Mouse (Mus musculus) layer of hippocampus, adult 9-10 months (tissue): ENCODE measurements at regions not wholly inside any gene's neighbourhood (a gene's known extent, or its start where the extent isn't known, plus 50 kb on each side); places are given as distances from the start of the nearest gene placed in this dataset.

ENCODE experiments used
- DNase-seq: peaks from one replicate; pipeline ENCODE4 v3.0.0; 2022; ENCODE audit warnings: low spot score

DNA sequence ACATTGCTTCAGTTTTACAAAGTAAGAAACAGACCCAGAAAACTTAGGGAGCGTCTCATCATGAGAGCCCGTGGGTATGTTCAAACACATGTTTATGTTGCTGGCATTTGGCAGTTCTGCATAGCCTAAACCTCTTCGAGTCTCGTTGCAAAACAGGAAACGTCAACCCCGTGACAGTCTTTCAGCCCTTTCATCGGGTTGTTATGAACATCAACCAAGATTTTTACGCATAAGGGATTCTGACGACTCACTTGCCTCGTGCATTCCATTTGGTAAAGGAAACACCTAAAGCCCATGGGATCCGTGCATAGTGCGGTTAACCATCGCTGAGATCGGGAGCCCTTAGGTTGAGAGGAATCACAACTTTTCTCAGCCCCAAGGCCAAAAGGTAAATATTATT lies 115.7 kb downstream of the Gpam start:
- DNase-seq = no peak

- no peak for DNase-seq
These were observed 118.4 kb downstream of the Gpam start for GRCm38 (mm10) chr19:55008463-55009146.

- no peak for DNase-seq
These were observed 137.1 kb downstream of the Gpam start for GRCm38 (mm10) chr19:54989982-54990381.

GRCm38 (mm10) chr19:54984541-54984940 lies 142.5 kb downstream of the Gpam start:
- no peak for DNase-seq

DNA sequence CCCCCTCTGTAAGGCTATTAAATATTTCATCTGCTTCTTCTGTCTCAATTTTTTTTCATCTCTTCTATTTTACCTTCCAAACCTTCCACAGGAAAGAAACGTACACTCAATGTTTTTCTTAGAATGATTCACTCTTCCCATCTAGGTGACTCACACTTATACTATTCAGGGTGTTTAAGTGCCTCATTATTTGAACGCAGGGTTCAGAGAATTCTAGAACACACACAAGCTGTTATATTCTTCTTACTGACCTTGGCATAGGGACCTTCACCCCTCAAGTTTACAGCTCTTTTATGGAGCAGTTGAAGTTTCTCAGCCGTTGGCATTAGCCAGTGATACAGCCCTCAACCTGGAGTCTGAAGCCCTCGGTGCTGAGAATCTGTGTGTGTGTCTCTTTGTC lies 144.2 kb downstream of the Gpam start:
- no peak for DNase-seq

DNA sequence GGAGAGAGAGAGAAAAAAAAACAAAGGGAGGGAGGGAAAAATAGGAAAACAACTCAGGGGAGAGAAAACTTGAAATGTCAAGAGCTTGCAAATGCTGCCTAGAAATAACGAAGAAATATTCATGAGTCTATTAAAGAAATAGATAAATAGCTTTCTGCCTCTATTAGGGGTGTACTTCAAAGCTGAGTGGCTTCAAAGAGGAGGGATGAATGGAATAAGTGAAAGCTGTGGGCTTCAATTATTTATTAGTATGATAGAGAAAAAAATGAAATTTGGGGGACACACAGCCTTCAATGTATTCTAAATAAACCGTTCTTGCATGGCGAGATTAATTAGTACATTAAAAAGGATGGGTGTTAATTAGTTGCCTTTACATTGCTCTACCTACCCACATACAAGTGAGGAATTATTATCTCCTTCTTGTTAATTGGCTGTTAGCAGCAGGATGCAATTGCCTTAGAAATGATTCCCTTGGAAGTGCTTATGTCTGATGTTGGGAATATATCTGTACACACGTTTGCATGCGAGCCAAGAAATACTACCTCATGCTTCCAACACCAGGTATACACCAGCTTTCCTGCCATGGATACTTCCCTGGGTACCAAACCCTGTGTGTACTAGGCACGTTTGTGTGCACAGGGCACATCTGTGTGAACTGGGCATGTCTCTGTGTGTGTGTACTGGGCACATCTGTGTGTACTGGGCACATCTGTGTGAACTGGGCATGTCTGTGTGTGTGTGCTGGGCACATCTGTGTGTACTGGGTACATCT lies 155.4 kb downstream of the Gpam start:
- no peak for DNase-seq

- DNase-seq = no peak
These were observed 168.7 kb downstream of the Gpam start for GRCm38 (mm10) chr19:54958328-54958727.

DNA sequence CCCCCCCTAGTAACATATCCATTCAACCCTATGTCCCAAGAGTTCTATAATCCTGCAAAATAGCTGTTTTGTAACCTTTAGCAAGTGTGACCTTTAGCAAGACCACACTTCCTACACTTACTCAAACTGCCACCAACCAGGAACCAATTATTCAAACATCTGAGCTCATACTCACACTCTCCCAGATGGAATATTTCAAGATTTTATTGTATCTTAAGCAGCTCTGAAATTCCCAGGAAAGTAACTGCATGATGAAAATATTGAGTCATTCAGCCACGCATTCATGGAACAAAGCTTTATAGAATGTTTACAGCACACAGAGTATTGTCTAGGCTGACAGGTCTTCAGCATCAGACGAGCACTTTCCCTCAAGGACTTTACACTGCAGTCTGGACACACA lies 171.9 kb downstream of the Gpam start:
- DNase-seq = no peak

- DNase-seq = no peak
These were observed 174.5 kb downstream of the Gpam start for GRCm38 (mm10) chr19:54952546-54952945.

- no peak for DNase-seq
These were observed 178.5 kb downstream of the Gpam start for GRCm38 (mm10) chr19:54948359-54949127.

DNA sequence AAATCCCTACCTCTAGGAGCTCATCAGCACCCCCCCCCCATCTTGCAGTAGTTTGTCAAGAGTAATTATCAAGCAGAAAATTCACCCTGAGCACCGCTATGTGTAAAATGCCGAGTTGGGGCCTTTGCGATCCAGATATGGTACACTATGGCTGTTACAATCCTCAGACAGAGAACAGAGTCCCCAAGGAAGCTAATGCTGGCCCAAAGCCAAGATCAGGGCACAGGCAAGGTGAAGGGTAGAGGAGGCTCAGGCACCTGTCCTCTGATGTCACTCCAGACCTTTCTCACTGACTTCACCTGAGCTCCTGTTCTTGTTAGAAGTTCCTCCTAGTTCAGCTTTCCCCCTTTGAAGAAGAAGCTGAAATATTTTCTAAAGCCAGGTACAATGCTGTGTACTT lies 179.5 kb downstream of the Gpam start:
- DNase-seq = no peak

- DNase-seq = no peak
These were observed 194.5 kb downstream of the Gpam start for GRCm38 (mm10) chr19:54932579-54932978.

DNA sequence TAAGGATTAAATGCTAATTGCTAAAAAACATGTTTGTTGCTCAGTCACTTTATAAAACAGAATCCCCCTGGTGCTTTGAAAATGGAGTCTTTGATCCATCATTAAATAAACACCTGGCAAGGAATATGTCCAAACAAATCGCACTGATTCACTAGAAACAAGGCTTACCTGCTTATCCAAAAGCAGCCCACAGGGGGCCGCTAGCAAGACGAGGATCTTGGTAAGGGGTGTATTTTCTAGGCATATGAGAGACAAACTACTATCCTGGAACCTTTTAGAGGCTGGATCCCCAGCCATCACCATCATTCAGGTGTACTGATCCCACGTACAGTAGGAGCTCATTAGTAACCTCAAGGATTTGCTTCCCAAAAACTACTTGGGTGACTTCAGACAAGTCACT lies 201.2 kb downstream of the Gpam start:
- no peak for DNase-seq

DNA sequence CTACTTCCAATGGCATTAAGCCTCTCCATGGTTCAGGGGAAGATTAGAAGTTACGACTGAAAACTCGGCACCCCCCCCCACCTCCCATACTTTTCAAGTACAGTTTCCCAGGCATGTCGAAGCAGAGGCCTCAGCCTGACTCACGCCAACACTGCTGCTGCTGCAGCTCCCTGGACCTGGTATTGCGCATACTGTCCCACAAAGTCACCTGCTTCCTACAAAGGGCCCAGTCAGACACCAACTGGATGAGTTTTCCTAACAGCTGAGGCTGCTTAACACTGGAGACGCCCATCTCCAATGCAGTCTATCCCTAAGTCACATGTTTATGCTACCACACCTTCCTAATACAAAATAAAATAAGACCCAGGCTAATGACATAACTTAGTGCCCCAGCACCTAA lies 207.4 kb downstream of the Gpam start:
- DNase-seq = no peak

GRCm38 (mm10) chr19:54893622-54894021 lies 233.4 kb downstream of the Gpam start:
- no peak for DNase-seq

DNA sequence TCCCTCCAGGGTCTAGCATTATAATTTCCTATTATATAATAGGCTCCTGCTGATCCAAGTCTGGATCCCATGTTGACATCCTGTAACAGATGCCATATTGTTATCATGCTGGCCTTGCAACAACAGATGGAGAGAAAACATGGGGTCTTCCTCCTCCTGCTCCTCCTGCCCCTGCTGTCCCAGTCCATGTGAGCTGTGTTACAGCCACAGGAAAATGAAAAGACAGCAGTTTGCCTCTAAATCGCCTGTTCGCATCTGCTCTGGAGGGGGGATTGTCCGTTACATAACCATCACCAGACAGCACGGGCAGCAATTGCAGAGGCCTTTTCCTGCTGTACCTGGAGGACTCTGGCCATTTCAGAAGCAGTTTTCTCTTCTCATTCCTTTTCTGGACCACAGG lies 260.0 kb downstream of the Gpam start:
- DNase-seq = no peak

DNA sequence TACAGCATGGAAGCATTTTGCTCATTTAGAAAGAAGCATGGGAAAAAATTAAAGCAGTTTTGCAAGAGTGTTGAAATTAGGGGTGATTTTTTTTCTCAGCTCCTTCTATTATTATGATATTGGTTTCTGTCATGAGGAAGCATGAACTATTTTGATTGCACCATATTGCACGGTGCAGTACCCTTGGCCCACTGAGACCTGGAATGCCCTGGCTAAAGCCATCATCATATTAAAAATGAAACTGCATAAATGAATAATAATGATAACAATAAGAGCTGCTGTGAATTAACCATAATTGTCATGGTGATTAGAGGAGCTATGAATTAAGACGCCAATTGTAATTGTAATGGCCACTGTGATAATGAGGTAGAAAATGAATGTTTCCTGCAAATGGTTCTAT lies 271.8 kb downstream of the Gpam start:
- no peak for DNase-seq

GRCm38 (mm10) chr19:54838231-54838630 lies 288.8 kb downstream of the Gpam start:
- DNase-seq = no peak

GRCm38 (mm10) chr19:54836451-54836850 lies 290.6 kb downstream of the Gpam start:
- DNase-seq = peak; percentile 8

GRCm38 (mm10) chr19:54822161-54822560 lies 304.9 kb downstream of the Gpam start:
- DNase-seq = no peak

DNA sequence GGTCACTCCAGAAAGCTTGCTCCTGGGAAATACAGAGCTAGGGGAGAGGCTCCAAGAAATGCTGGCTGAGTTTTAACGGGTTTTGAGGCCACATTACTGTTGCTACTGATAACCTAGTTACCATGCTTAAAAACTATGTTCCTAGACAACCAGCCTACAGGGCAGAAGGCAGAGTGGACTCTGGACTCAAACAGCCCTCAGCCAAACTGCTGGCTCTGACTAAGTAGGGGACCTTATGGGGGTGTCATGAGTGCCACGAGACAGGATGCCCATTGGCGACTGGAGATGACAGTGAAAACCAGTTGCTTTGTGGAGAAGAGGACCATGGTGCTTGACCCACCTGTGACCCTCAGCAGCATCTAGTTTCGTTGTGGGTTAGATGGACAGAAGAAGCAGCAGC lies 306.5 kb downstream of the Gpam start:
- DNase-seq = no peak

DNA sequence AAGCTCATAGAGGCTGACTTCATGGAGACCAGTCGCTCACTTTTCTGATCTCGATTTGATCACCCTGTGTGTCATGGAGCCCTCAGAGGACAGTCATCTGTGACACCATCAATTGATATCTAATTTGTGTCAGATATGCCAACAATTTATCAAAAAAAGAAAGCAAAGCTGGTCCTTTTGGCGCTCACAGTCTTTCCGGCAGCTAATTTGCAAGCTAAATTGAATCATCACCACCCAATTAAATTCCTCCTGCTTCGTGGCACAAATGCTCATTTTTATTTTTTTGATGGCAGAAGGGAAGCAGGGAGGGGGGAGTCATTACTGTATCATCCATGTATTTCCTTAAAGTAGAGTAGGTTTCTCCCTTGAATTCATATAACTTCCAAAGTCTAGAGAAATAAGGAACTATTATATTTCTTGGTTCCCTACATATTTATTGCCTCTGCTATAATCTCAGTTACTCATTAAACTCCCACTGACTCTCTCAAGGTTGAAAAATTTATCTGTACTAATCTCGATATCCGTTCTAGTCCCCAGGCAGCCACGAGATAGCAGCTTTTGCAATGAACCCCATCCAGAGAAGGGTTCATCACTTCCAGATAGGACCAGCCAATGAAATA lies 325.8 kb downstream of the Gpam start:
- DNase-seq = peak; percentile 6

DNA sequence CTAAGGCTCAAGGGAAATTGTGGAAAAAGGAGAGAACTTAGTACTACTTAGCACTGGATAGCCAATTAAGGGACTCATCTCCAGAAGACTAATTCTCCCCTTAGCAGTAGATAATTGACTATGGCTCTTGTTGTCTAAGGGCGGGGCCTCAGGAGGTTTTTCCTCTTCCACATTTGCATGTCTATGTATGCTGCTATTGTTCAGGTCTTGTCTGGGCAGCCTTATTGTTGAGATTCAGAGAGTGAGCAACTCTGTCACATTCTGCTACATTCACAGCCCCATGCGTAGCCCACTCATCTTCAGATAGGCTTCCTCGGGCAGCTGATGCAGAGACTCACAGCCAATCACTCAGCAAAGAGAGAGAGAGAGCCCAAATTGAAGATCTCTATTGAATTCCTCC lies 339.9 kb downstream of the Gpam start:
- no peak for DNase-seq
